9 mouse cellular contexts compared by ENCODE assay signal in genomic region chr2:140839880-140840279, GRCm38 (mm10).
DNase-seq lines count a peak whose midpoint lies in the region; ATAC-seq lines count a peak whose summit lies in the region.
"Had no signal": no experiment of that assay in that cellular context is flagged by ENCODE, and none has a peak within 500 bp of the region (broad histone marks: within the 10 kb centered on the region; RNA-seq: fewer than 3 reads in every experiment).

No protein-coding gene starts in this region.

- ATAC-seq in heart, embryonic 15.5 days (replicated peaks; ENCODE audit: insufficient number of reproducible peaks, insufficient read depth, low FRiP score, low read depth), result peak; percentile 80
- peak; percentile 95 for ATAC-seq in forebrain, embryonic 13.5 days
- ATAC-seq in midbrain, embryonic 14.5 days (ENCODE audit: low FRiP score, low TSS enrichment), result peak; percentile 72

- H3K4me1 ChIP-seq in heart, embryonic 15.5 days (replicated peaks), result peaks cover 29% of the 10 kb centered on the region
- H3K4me1 ChIP-seq in forebrain, embryonic 13.5 days, result peaks cover 15% of the 10 kb centered on the region
- H3K4me1 ChIP-seq in midbrain, embryonic 14.5 days (ENCODE audit: control insufficient read depth, insufficient read depth, low read length), result peaks cover 10% of the 10 kb centered on the region; the same call in 1 of the 2 replicates

- no peaks in the 10 kb centered on the region for H3K9me3 ChIP-seq in heart, embryonic 15.5 days (replicated peaks)
- H3K9me3 ChIP-seq in forebrain, embryonic 13.5 days (replicated peaks), result no peaks in the 10 kb centered on the region
- no peaks in the 10 kb centered on the region for H3K9me3 ChIP-seq in midbrain, embryonic 14.5 days (ENCODE audit: control insufficient read depth, low read length)
- H3K9me3 ChIP-seq: embryonic facial prominence, embryonic 12.5 days had no signal

- 29% methylated on average over 3 of the region's 3 CpGs for WGBS in heart, embryonic 15.5 days
- WGBS in forebrain, embryonic 13.5 days, result 16% methylated on average over 3 of the region's 3 CpGs
- 33% methylated on average over 3 of the region's 3 CpGs for WGBS in midbrain, embryonic 14.5 days

- H3K9ac ChIP-seq in heart, embryonic 15.5 days, result no peak overlapping the region
- no peak overlapping the region for H3K9ac ChIP-seq in forebrain, embryonic 13.5 days
- no peak overlapping the region for H3K9ac ChIP-seq in midbrain, embryonic 14.5 days (replicated peaks; ENCODE audit: low read length)
- H3K9ac ChIP-seq: embryonic facial prominence, embryonic 12.5 days had no signal

- no peak overlapping the region for H3K4me3 ChIP-seq in heart, embryonic 15.5 days
- H3K4me3 ChIP-seq in forebrain, embryonic 13.5 days, result no peak overlapping the region
- H3K4me3 ChIP-seq in midbrain, embryonic 14.5 days (replicated peaks; ENCODE audit: low read depth, low read length), result no peak overlapping the region
- H3K4me3 ChIP-seq: embryonic facial prominence, embryonic 12.5 days had no signal

- DNase-seq in heart, postnatal 25 days (ENCODE audit: low spot score), result no peak
- peak; percentile 61 for DNase-seq in adrenal gland, adult 8-10 months
- DNase-seq in layer of hippocampus, adult 8-10 months (ENCODE audit: low spot score in 2 of 2), result peak; percentile 23 to 26
- peak; percentile 85 for DNase-seq in midbrain, embryonic 14.5 days
- DNase-seq in spleen, adult 18-20 months, result no peak
- no peak for DNase-seq in embryo, embryonic 9.5 days (ENCODE audit: extremely low spot score)

- H3K4me2 ChIP-seq in heart, embryonic 15.5 days, result 0 out of 2 replicates have a peak overlapping the region, but pooled peaks have one; percentile 16
- H3K4me2 ChIP-seq in forebrain, embryonic 13.5 days, result 0 out of 2 replicates have a peak overlapping the region, but pooled peaks have one; percentile 0
- no peak overlapping the region for H3K4me2 ChIP-seq in midbrain, embryonic 14.5 days (ENCODE audit: low read length)
- H3K4me2 ChIP-seq: embryonic facial prominence, embryonic 12.5 days had no signal

- no peaks in the 10 kb centered on the region for H3K27me3 ChIP-seq in heart, embryonic 15.5 days
- H3K27me3 ChIP-seq in forebrain, embryonic 13.5 days, result no peaks in the 10 kb centered on the region
- H3K27me3 ChIP-seq in midbrain, embryonic 14.5 days (ENCODE audit: control insufficient read depth, insufficient read depth, low read length), result no peaks in the 10 kb centered on the region
- H3K27me3 ChIP-seq: embryonic facial prominence, embryonic 12.5 days had no signal

- peak overlapping the region; percentile 15; the same call in 1 of the 2 replicates for H3K27ac ChIP-seq in heart, embryonic 15.5 days
- no peak overlapping the region for H3K27ac ChIP-seq in forebrain, embryonic 13.5 days
- H3K27ac ChIP-seq in midbrain, embryonic 14.5 days (replicated peaks; ENCODE audit: low read depth, low read length), result no peak overlapping the region
- H3K27ac ChIP-seq: embryonic facial prominence, embryonic 12.5 days had no signal

- no peaks in the 10 kb centered on the region for H3K36me3 ChIP-seq in heart, embryonic 15.5 days
- H3K36me3 ChIP-seq in forebrain, embryonic 13.5 days (ENCODE audit: poor library complexity, severe bottlenecking), result no peaks in the 10 kb centered on the region
- H3K36me3 ChIP-seq in midbrain, embryonic 14.5 days (ENCODE audit: control insufficient read depth, insufficient read depth, low read length), result no peaks in the 10 kb centered on the region
- H3K36me3 ChIP-seq: embryonic facial prominence, embryonic 12.5 days had no signal

- intact Hi-C loops in heart, postnatal 25 days (cut with DNase I), result no loop called here

Comparison
In these comparisons a context has a peak if more than half of its experiments do, and no peak if none do; other contexts are left out.
1. DNase-seq: peak in adrenal gland, adult 8-10 months (single experiment), layer of hippocampus, adult 8-10 months (2 of 2) and midbrain, embryonic 14.5 days (single experiment); none in heart, postnatal 25 days (single experiment), spleen, adult 18-20 months (0 of 2) and embryo, embryonic 9.5 days (single experiment).
2. Peak in every context shown above with its lines, with median percentiles within 50 percentile points of each other: ATAC-seq.